Mouse (Mus musculus) forebrain, embryonic 13.5 days (tissue): ENCODE measurements at regions not wholly inside any gene's neighbourhood (a gene's known extent, or its start where the extent isn't known, plus 50 kb on each side); places are given as distances from the start of the nearest gene placed in this dataset.
"Not testable (repeated sequence)": the region's sequence is repeated elsewhere in the genome, so short reads cannot be mapped to it uniquely, and the experiment has no call there.

ENCODE experiments used
- ATAC-seq: fragments of 200-750 bp; cut with Nextera tagmentation; 2 replicates; pipeline ENCODE4 v1.8.0; 2017
- H3K27ac ChIP-seq: fragments of 300-500 bp; sonication (generic); 2 replicates; pipeline ENCODE4 v1.5.1; 2015; ENCODE audit warnings: inconsistent platforms, mild to moderate bottlenecking, moderate library complexity
- H3K27me3 ChIP-seq: fragments of 300-500 bp; sonication (generic); 2 replicates; pipeline ENCODE4 v1.6.1; 2015; ENCODE audit warnings: mild to moderate bottlenecking, inconsistent platforms
- H3K36me3 ChIP-seq: fragments of 300-500 bp; sonication (generic); 2 replicates; pipeline ENCODE4 v1.6.1; 2015; ENCODE audit warnings: mild to moderate bottlenecking, inconsistent platforms; ENCODE audit not compliant: poor library complexity, severe bottlenecking
- H3K4me1 ChIP-seq: fragments of 300-500 bp; sonication (generic); 2 replicates; pipeline ENCODE4 v1.6.1; 2015; ENCODE audit warnings: inconsistent platforms
- H3K4me2 ChIP-seq: fragments of 300-500 bp; sonication (generic); 2 replicates; pipeline ENCODE4 v1.6.1; 2015; ENCODE audit warnings: inconsistent platforms, mild to moderate bottlenecking, moderate library complexity
- H3K4me3 ChIP-seq: fragments of 300-500 bp; sonication (generic); 2 replicates; pipeline ENCODE4 v1.5.1; 2015; ENCODE audit warnings: mild to moderate bottlenecking, inconsistent platforms
- H3K9ac ChIP-seq: fragments of 300-500 bp; sonication (generic); 2 replicates; pipeline ENCODE4 v1.6.1; 2015; ENCODE audit warnings: mild to moderate bottlenecking, inconsistent platforms
- H3K9me3 ChIP-seq: fragments of 300-500 bp; sonication (generic); replicated peaks from 2 replicates; pipeline ENCODE4 v1.6.1; 2016; ENCODE audit warnings: inconsistent platforms
- WGBS: fragments of 180-500 bp; shearing (Covaris S2); methylation state at CpG from one replicate; pipeline ENCODE4 v1.1.7; 2015; 5-methylcytosine and 5-hydroxymethylcytosine counted together

DNA sequence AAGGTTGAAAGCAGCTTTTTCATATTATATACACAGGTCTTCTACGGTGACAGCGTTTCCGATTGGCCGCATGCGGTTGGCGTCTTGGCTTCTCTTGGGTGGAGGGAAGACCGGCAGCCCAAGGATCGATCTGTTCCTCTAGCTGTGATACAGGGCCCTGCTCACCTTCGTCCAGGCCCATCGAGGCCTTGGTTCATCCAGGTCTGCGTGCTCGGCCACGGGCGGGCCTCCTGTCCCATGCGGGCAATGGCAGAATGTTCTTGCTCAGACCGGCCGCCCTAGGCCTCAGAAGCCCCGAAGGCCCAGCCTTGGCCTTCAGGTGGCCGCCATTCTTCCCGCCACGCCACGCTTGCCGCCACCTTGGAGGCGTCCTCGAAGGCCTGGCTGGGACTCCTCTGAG is 194.4 kb upstream of the Ppp6c start:
- Histone ChIP-seq H3K36me3 (no peaks in the 10 kb centered on the region), H3K27ac (no peak overlapping the region), H3K4me3 (no peak overlapping the region), H3K4me2 (no peak overlapping the region), H3K27me3 (no peaks in the 10 kb centered on the region), H3K9me3 (0 out of 2 replicates have a peak, but pooled peaks cover 4% of the 10 kb centered on the region), H3K9ac (no peak overlapping the region), H3K4me1 (no peaks in the 10 kb centered on the region)
- 96% methylated on average over 24 of the region's 25 CpGs for WGBS
- no peak for ATAC-seq

DNA sequence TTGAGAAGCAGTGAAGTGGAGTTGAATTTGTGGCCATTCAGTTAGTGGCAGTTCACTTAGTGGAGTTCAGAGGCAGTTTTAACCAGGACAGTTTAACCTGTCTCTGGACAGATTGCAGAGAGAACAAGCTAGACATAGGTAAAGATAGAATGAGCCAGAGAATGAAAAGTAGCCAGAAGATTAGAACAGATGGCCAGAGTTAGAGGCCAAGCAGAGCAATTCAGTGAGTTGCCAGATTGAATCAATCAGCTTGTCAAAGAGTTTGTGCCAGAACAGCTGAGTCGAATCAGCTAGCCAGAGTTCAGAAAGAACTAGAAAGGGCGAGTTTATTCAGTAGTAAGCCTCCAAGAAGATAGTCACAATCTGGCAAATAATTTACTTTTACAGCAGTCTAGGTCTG is 174.1 kb upstream of the Ppp6c start:
- Histone ChIP-seq H3K9me3 (no peaks in the 10 kb centered on the region), H3K27ac (no peak overlapping the region), H3K27me3 (no peaks in the 10 kb centered on the region), H3K9ac (no peak overlapping the region), H3K4me2 (no peak overlapping the region), H3K4me3 (no peak overlapping the region), H3K4me1 (no peaks in the 10 kb centered on the region), H3K36me3 (no peaks in the 10 kb centered on the region)
- WGBS = 66% methylated on average over 2 of the region's 2 CpGs
- no peak for ATAC-seq

DNA sequence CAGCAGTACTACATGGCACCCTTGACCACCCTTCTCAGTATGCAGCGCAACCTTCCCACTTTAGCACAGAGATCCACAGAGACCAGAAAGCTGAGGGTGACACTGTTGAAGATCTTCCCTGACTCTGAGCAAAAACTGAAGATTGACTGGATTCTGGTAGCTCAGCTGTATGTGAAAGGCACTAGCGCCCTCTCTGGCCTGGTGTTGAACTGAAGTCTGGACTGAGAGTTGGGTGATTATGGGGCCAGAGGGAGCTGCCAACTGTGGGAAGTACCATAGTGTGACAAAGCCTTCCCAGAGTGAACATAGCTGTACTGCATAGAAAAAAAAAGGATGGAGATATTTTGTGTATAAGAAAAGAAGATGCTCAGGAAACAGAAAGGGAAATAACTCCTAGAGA is 173.3 kb upstream of the Ppp6c start:
- Histone ChIP-seq H3K4me3 (no peak overlapping the region), H3K27me3 (no peaks in the 10 kb centered on the region), H3K36me3 (no peaks in the 10 kb centered on the region), H3K9ac (no peak overlapping the region), H3K4me2 (no peak overlapping the region), H3K9me3 (no peaks in the 10 kb centered on the region), H3K27ac (no peak overlapping the region), H3K4me1 (no peaks in the 10 kb centered on the region)
- no peak for ATAC-seq
- 75% methylated on average over 2 of the region's 2 CpGs for WGBS

DNA sequence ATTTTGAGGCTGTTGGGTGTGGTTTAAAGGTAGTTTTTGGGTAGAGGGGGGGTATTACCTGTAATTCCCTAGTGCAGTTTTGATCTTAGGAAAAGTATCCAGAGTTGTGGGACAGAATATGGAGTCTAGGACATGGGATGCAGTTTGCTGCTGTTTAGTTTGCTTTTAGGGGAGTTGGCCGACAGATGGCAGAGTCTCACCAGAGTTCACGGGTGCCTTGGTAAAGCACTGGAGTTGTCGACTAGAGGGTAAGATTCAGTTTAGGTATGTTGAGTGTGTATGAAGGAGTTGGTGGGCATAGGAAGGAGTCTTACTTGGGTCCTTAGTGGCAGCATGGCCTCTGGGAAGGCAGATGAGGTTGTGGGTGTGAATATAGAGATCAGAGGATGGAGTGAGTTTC is 168.4 kb upstream of the Ppp6c start:
- Histone ChIP-seq H3K9me3 (no peaks in the 10 kb centered on the region), H3K27me3 (no peaks in the 10 kb centered on the region), H3K27ac (no peak overlapping the region), H3K4me3 (no peak overlapping the region), H3K36me3 (no peaks in the 10 kb centered on the region), H3K4me2 (no peak overlapping the region), H3K4me1 (no peaks in the 10 kb centered on the region), H3K9ac (no peak overlapping the region)
- 63% methylated on average over 3 of the region's 3 CpGs for WGBS
- ATAC-seq = no peak

DNA sequence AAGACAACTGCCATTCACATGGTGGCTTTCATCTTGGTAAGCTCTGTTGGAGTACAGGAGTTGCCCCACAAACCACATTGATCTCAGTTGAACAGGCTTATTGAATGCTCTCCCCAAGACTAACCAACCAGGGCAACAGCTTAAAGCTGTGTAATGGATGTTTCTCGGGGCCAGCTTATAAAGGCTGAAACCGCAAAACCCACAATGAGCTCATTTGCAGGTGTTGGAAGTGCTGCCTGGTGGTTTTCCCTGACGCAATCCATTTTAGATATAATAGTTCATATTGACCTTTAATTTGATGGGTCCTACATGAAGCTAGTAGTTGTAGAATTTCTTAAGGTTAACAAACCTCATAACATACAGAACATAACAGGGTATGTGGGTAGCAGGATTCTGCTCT is 151.0 kb upstream of the Ppp6c start:
- Histone ChIP-seq H3K4me2 (no peak overlapping the region), H3K9me3 (no peaks in the 10 kb centered on the region), H3K27me3 (no peaks in the 10 kb centered on the region), H3K4me3 (no peak overlapping the region), H3K27ac (no peak overlapping the region), H3K4me1 (no peaks in the 10 kb centered on the region), H3K36me3 (no peaks in the 10 kb centered on the region), H3K9ac (no peak overlapping the region)
- WGBS = 96% methylated on average over 3 of the region's 3 CpGs
- ATAC-seq = no peak

DNA sequence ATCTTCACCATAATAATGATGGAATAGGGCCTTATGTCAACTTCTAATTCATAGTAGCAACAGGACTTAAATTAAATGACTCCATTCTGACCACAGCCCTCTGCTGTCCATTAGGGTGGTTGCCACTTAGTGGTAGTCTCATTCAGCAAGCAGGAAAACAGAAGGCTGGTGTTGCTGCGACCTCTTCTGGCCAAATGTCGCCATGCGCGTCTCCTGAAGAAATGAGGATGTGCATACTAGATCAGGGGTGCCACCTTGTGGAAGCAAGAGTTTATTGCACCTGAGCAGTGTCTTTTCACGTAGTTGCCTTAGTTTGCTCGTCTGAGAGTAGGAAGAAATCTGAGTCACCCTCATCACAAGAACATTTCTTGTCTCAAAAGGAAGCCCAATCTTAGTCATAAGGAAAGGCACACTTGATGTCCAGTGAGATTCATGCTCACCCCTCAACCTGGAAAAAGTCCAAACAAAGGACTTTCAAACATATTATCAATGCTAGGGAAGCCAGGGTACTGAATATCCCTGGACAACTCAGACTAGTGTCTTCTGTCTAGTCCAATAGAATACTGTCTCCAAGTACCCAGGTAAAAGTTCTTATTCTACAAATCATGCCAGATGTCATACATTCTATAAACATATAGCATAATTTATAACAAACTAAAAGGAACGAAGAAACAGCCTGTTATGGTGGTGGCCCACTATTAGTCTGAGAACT is 147.0 kb upstream of the Ppp6c start:
- peak; percentile 95 for ATAC-seq
- H3K4me3 ChIP-seq = no peak overlapping the region
- 14% methylated on average over 7 of the region's 7 CpGs for WGBS
- H3K27me3 ChIP-seq = no peaks in the 10 kb centered on the region
- no peak overlapping the region for H3K9ac ChIP-seq
- H3K27ac ChIP-seq = no peak overlapping the region
- H3K4me2 ChIP-seq = no peak overlapping the region
- H3K9me3 ChIP-seq = no peaks in the 10 kb centered on the region
- no peaks in the 10 kb centered on the region for H3K36me3 ChIP-seq
- H3K4me1 ChIP-seq = no peaks in the 10 kb centered on the region

DNA sequence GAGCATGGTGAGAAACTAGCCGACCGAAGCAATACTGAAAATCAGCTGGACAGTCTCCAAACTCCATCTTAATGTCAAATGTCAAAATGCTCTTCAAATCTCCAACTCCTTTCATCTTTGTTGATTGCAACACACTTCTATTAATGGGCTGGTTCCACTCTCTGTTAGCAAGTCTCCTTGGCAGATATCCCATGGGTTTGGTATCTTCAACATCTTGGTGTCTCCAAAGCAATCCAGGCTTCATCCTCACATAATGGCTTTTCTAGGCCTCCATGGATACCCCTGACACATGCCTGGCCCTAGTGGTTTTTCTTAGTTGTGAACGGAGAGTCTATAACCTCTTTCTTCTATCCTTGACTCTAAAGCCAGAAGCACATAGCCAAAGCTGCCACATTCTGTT is 118.0 kb upstream of the Ppp6c start:
- 93% methylated on average over 3 of the region's 3 CpGs for WGBS

DNA sequence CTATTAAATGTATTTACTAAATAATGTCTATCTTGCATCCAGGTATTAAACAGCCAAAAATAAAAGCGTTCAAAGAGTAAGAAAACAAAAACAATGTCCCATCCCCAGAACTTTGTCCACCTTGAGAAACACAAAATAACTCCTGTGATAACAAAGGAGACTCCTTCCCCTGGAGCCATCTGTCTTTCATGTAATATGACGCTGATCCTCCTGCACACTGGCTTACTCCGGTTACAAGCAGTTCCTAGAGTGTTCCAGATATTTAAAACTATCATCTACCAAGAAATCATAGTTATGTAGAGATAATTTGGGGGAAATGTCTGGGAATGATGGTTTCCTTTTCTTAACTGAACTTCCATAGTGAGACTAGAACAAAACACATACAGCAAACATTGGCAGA is 114.2 kb upstream of the Ppp6c start:
- H3K9me3 ChIP-seq = no peaks in the 10 kb centered on the region
- WGBS = 76% methylated on average over 3 of the region's 3 CpGs
- no peak for ATAC-seq

More for the DNA sequence above, 118.0 kb upstream of the Ppp6c start:
- no peaks in the 10 kb centered on the region for H3K4me1 ChIP-seq
- no peaks in the 10 kb centered on the region for H3K27me3 ChIP-seq
- H3K9ac ChIP-seq = no peak overlapping the region
- H3K4me2 ChIP-seq = no peak overlapping the region
- no peak overlapping the region for H3K27ac ChIP-seq
- no peaks in the 10 kb centered on the region for H3K36me3 ChIP-seq
- H3K9me3 ChIP-seq = no peaks in the 10 kb centered on the region
- ATAC-seq = no peak
- H3K4me3 ChIP-seq = no peak overlapping the region

DNA sequence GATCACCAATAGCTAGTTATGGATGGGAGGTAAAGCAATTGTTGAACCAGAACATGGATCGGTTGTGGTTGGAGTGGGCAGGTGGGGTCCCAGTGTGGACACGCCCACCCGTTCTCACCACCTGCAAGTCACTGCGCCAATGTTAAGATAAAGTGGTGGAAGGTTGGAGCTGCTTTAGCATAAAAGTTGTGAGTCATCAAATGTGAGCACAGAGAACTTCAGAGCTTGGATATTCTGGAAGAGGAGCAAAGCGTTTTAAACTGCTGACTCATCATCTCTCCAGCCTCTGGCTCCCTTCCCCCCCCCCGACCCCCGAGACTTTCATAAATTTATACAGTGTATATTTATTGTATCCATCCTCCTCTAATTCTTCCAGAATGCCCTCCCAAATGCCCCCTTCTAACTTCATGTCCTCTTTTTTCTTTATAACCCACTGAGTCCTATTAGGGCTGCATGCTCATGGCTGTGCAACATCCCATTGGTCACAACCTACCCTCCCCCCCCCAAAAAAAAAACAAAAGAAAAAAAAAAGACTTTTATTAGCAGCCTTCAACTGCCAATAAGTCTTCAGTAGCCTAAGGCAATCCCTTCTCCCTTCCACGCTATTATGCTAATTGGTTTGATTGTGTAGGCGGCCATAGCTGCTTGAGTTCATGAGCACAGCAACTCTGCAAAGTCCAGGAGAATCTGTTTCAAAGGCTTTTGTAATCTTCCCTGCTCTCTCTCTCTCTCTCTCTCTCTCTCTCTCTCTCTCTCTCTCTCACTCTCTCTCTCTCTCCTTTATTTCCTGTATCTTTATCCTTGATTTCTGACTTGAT is 112.8 kb upstream of the Ppp6c start:
- WGBS = 68% methylated on average over 9 of the region's 9 CpGs
- ATAC-seq = peak; percentile 50

More for the DNA sequence above, 114.2 kb upstream of the Ppp6c start:
- Histone ChIP-seq H3K9ac (no peak overlapping the region), H3K4me3 (no peak overlapping the region), H3K27ac (no peak overlapping the region), H3K4me2 (no peak overlapping the region), H3K36me3 (no peaks in the 10 kb centered on the region), H3K4me1 (no peaks in the 10 kb centered on the region), H3K27me3 (no peaks in the 10 kb centered on the region)

DNA sequence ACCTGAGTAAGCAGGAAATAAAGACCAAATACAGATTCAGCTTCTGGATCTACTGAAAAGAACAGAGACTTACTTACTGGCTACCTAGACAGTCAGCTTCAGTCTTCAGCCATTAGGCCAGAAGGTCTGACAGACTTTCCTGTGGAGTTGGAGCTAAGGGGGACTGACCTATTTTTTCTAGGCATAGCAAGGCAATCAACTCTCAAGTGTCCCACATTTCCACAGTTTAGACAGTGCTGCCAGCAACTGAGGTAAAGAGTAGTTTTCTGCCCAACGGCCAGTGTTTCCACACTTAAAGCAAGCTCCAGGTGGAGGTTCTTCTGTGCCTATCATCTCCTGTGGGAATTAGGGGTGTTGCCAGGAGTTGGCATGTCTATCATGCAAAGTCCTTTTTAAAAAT is 111.3 kb upstream of the Ppp6c start:
- Histone ChIP-seq H3K9ac (no peak overlapping the region), H3K4me1 (no peaks in the 10 kb centered on the region), H3K4me3 (no peak overlapping the region), H3K27me3 (no peaks in the 10 kb centered on the region), H3K36me3 (no peaks in the 10 kb centered on the region), H3K4me2 (no peak overlapping the region), H3K9me3 (no peaks in the 10 kb centered on the region), H3K27ac (no peak overlapping the region)
- ATAC-seq = no peak
- WGBS = 88% methylated on average over 1 of the region's 1 CpGs

More for the DNA sequence above, 112.8 kb upstream of the Ppp6c start:
- H3K27me3 ChIP-seq = no peaks in the 10 kb centered on the region
- no peaks in the 10 kb centered on the region for H3K9me3 ChIP-seq
- no peak overlapping the region for H3K27ac ChIP-seq
- no peaks in the 10 kb centered on the region for H3K36me3 ChIP-seq
- H3K9ac ChIP-seq = no peak overlapping the region
- H3K4me3 ChIP-seq = no peak overlapping the region
- H3K4me2 ChIP-seq = no peak overlapping the region
- no peaks in the 10 kb centered on the region for H3K4me1 ChIP-seq

DNA sequence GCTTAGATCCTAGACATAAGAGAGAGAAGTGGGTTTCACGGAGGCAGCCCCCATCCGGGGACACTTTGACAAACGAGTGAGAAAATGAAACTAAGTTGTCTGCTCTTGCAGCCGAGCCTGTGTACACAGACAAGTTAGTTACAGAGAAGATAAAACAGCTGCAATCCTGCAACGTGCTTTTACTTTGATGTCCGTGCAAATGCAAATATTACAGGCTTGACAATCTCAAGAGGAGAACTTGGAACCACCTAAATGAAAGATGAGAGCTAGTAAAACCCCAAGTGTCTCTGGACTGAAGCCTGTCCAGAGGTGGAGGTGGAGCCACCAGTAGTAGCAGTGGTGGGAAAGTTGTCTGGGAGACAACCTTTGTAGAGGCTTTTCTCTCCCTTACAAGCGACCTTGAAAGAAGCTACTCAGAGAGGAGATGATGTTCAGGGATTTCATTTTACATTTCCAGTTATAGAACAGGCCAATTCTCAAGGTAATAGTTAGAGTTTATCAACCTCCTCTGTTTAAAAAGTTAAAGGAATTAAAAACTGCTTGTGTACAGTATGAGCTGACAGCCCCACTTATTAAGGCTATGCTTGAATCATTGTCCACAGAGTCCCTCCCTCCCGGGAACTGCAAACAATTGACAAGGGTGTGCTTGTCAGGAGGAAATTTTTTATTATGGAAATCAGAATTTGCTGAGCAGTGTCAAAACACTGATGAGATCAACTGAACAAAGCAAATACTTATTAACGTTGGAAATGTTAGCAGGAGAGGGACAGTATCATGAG is 99.7 kb upstream of the Ppp6c start:
- Histone ChIP-seq H3K4me3 (no peak overlapping the region), H3K36me3 (no peaks in the 10 kb centered on the region), H3K4me1 (peaks cover 9% of the 10 kb centered on the region; the same call in 1 of the 2 replicates), H3K27ac (no peak overlapping the region), H3K27me3 (no peaks in the 10 kb centered on the region), H3K9me3 (no peaks in the 10 kb centered on the region), H3K9ac (no peak overlapping the region), H3K4me2 (no peak overlapping the region)
- 65% methylated on average over 9 of the region's 9 CpGs for WGBS
- no peak for ATAC-seq

DNA sequence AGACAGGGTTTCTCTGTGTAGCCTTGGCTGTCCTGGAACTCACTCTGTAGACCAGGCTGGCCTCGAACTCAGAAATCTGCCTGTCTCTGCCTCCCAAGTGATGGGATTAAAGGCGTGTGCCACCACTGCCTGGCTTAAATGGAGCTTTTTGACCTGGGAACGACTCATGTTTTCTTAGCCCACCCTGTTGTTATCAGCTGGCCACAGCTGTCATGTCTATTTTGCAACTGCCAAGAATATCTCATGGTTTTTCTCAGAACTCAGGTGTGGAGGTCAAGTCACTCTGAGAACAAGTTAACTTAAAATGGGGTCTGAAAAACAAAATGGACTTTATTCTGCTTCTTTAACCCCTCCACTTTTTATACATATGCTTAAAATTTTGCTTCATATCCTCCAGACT is 98.9 kb upstream of the Ppp6c start:
- not testable (repeated sequence) for ATAC-seq, H3K9ac ChIP-seq, H3K4me1 ChIP-seq, H3K9me3 ChIP-seq, H3K27ac ChIP-seq, H3K36me3 ChIP-seq, H3K27me3 ChIP-seq, H3K4me2 ChIP-seq, H3K4me3 ChIP-seq
- 75% methylated on average over 3 of the region's 3 CpGs for WGBS
